Mouse (Mus musculus) megakaryocyte, embryonic 14.5 days (primary cell): Measurements from ENCODE around the gene Itih3.

Experiments
- FLI1 ChIP-seq: IDR thresholded peaks from 2 replicates; pipeline ENCODE4 v1.6.1; 2012; ENCODE audit warnings: low read length, inconsistent platforms, mixed read lengths
- GATA1 ChIP-seq: IDR thresholded peaks from 3 replicates; pipeline ENCODE4 v1.6.1; 2012; ENCODE audit warnings: mixed read lengths, low read length, inconsistent platforms, borderline replicate concordance

GRCm38 (mm10) chr14:30870206-30871147 lies 53.1 kb downstream of the Itih3 start:
- TF ChIP-seq GATA1, result no peak
- no peak for TF ChIP-seq FLI1
